19 mouse cellular contexts compared by ENCODE assay signal in genomic region chr9:47858778-47859395, GRCm38 (mm10).
DNase-seq lines count a peak whose midpoint lies in the region; ATAC-seq and TF ChIP-seq lines count a peak whose summit lies in the region.
"Had no signal": no experiment of that assay in that cellular context is flagged by ENCODE, and none has a peak within 500 bp of the region (broad histone marks: within the 10 kb centered on the region; RNA-seq: fewer than 3 reads in every experiment).

No protein-coding gene starts in this region.

- H3K36me3 ChIP-seq in forebrain, embryonic 13.5 days (ENCODE audit: poor library complexity, severe bottlenecking) = peaks cover 6% of the 10 kb centered on the region; the same call in 1 of the 2 replicates
- H3K36me3 ChIP-seq in forebrain, embryonic 11.5 days (ENCODE audit: control insufficient read depth, insufficient read depth, low read length) = no peaks in the 10 kb centered on the region
- H3K36me3 ChIP-seq in neural tube, embryonic 13.5 days = peaks cover 6% of the 10 kb centered on the region
- 0 out of 2 replicates have a peak, but pooled peaks cover 1% of the 10 kb centered on the region for H3K36me3 ChIP-seq in hindbrain, embryonic 16.5 days (ENCODE audit: control insufficient read depth, insufficient read depth, low read length)
- H3K36me3 ChIP-seq in heart, adult 2 months (ENCODE audit: control insufficient read depth, insufficient read depth, low read length) = no peaks in the 10 kb centered on the region
- H3K36me3 ChIP-seq in thymus, adult 2 months (ENCODE audit: control insufficient read depth, insufficient read depth, low read length) = no peaks in the 10 kb centered on the region
- H3K36me3 ChIP-seq: embryonic facial prominence, embryonic 12.5 days; limb, embryonic 15.5 days; stomach, embryonic 15.5 days had no signal

- no peak overlapping the region for H3K9ac ChIP-seq in forebrain, embryonic 13.5 days
- no peak overlapping the region for H3K9ac ChIP-seq in forebrain, embryonic 11.5 days (ENCODE audit: low read length)
- 0 out of 2 replicates have a peak overlapping the region, but pooled peaks have one; percentile 41 for H3K9ac ChIP-seq in neural tube, embryonic 13.5 days
- no peak overlapping the region for H3K9ac ChIP-seq in hindbrain, embryonic 16.5 days (ENCODE audit: low read depth, low read length)
- no peak overlapping the region for H3K9ac ChIP-seq in heart, adult 2 months (ENCODE audit: low read depth, low read length)
- H3K9ac ChIP-seq: embryonic facial prominence, embryonic 12.5 days; limb, embryonic 15.5 days; stomach, embryonic 15.5 days had no signal

- H3K4me1 ChIP-seq in forebrain, embryonic 13.5 days = peaks cover 22% of the 10 kb centered on the region
- no peaks in the 10 kb centered on the region for H3K4me1 ChIP-seq in forebrain, embryonic 11.5 days (replicated peaks; ENCODE audit: control insufficient read depth, insufficient read depth, low read length)
- peaks cover 29% of the 10 kb centered on the region for H3K4me1 ChIP-seq in neural tube, embryonic 13.5 days (replicated peaks)
- peaks cover 10% of the 10 kb centered on the region for H3K4me1 ChIP-seq in hindbrain, embryonic 16.5 days (ENCODE audit: control insufficient read depth, insufficient read depth, low read depth, low read length)
- no peaks in the 10 kb centered on the region for H3K4me1 ChIP-seq in heart, adult 2 months (ENCODE audit: control insufficient read depth, insufficient read depth, low read length)
- H3K4me1 ChIP-seq in thymus, adult 2 months (replicated peaks; ENCODE audit: control insufficient read depth, insufficient read depth, low read length) = no peaks in the 10 kb centered on the region
- H3K4me1 ChIP-seq: limb, embryonic 15.5 days; megakaryocyte, embryonic 14.5 days had no signal

- H3K4me2 ChIP-seq in forebrain, embryonic 13.5 days = no peak overlapping the region
- no peak overlapping the region for H3K4me2 ChIP-seq in forebrain, embryonic 11.5 days (ENCODE audit: low read depth, low read length, severe bottlenecking)
- H3K4me2 ChIP-seq in neural tube, embryonic 13.5 days = no peak overlapping the region
- no peak overlapping the region for H3K4me2 ChIP-seq in hindbrain, embryonic 16.5 days (ENCODE audit: low read length)
- H3K4me2 ChIP-seq: embryonic facial prominence, embryonic 12.5 days; limb, embryonic 15.5 days; stomach, embryonic 15.5 days had no signal

- H3K4me3 ChIP-seq in forebrain, embryonic 13.5 days = no peak overlapping the region
- no peak overlapping the region for H3K4me3 ChIP-seq in forebrain, embryonic 11.5 days (ENCODE audit: low read depth, low read length)
- no peak overlapping the region for H3K4me3 ChIP-seq in neural tube, embryonic 13.5 days
- H3K4me3 ChIP-seq in hindbrain, embryonic 16.5 days (ENCODE audit: low read length) = no peak overlapping the region
- H3K4me3 ChIP-seq in heart, adult 2 months = no peak overlapping the region
- H3K4me3 ChIP-seq in thymus, adult 2 months (ENCODE audit: control insufficient read depth, insufficient read depth, low read length) = no peak overlapping the region
- H3K4me3 ChIP-seq: embryonic facial prominence, embryonic 12.5 days; limb, embryonic 15.5 days; megakaryocyte, embryonic 14.5 days; stomach, embryonic 15.5 days had no signal

- TF ChIP-seq CTCF in heart, adult 2 months (IDR thresholded peaks at IDR 0.05) = no peak
- TF ChIP-seq CTCF in thymus, adult 2 months (IDR thresholded peaks at IDR 0.05; ENCODE audit: borderline replicate concordance, control insufficient read depth, extremely low read depth, insufficient read depth, low read length, poor library complexity) = no peak

- H3K27me3 ChIP-seq in forebrain, embryonic 13.5 days = peaks cover 5% of the 10 kb centered on the region; the same call in 1 of the 2 replicates
- no peaks in the 10 kb centered on the region for H3K27me3 ChIP-seq in forebrain, embryonic 11.5 days (ENCODE audit: control insufficient read depth, insufficient read depth, low read length)
- H3K27me3 ChIP-seq in neural tube, embryonic 13.5 days = 0 out of 2 replicates have a peak, but pooled peaks cover 4% of the 10 kb centered on the region
- H3K27me3 ChIP-seq in hindbrain, embryonic 16.5 days (replicated peaks; ENCODE audit: control insufficient read depth, insufficient read depth, low read length) = no peaks in the 10 kb centered on the region
- no peaks in the 10 kb centered on the region for H3K27me3 ChIP-seq in heart, adult 2 months (ENCODE audit: control insufficient read depth, insufficient read depth, low read length)
- no peaks in the 10 kb centered on the region for H3K27me3 ChIP-seq in thymus, adult 2 months (ENCODE audit: control insufficient read depth, insufficient read depth, low read length)
- H3K27me3 ChIP-seq: embryonic facial prominence, embryonic 12.5 days; limb, embryonic 15.5 days; megakaryocyte, embryonic 14.5 days; stomach, embryonic 15.5 days had no signal

- peak overlapping the region; percentile 63 for H3K27ac ChIP-seq in forebrain, embryonic 13.5 days
- H3K27ac ChIP-seq in forebrain, embryonic 11.5 days (ENCODE audit: low read depth, low read length) = no peak overlapping the region
- peak overlapping the region; percentile 82 for H3K27ac ChIP-seq in neural tube, embryonic 13.5 days (replicated peaks)
- H3K27ac ChIP-seq in hindbrain, embryonic 16.5 days (ENCODE audit: low read depth, low read length) = peak overlapping the region; percentile 39; the same call in 1 of the 2 replicates
- H3K27ac ChIP-seq in heart, adult 2 months = no peak overlapping the region
- H3K27ac ChIP-seq in thymus, adult 2 months (ENCODE audit: control insufficient read depth, insufficient read depth, low read length) = no peak overlapping the region
- H3K27ac ChIP-seq: embryonic facial prominence, embryonic 12.5 days; limb, embryonic 15.5 days; stomach, embryonic 15.5 days had no signal

- WGBS in forebrain, embryonic 13.5 days = 45% methylated on average over 10 of the region's 10 CpGs
- 72% methylated on average over 10 of the region's 10 CpGs for WGBS in forebrain, embryonic 11.5 days
- 62% methylated on average over 10 of the region's 10 CpGs for WGBS in neural tube, embryonic 13.5 days
- 49% methylated on average over 10 of the region's 10 CpGs for WGBS in hindbrain, embryonic 16.5 days
- WGBS in heart, adult 2 months = 77% methylated on average over 10 of the region's 10 CpGs
- 89% methylated on average over 10 of the region's 10 CpGs for WGBS in thymus, adult 2 months

- intact Hi-C loops in heart, adult 2 months (cut with DNase I) = no loop called here

- TF ChIP-seq EP300 in heart, adult 2 months (IDR thresholded peaks at IDR 0.05; ENCODE audit: insufficient read depth, low read depth, low read length) = no peak

- TF ChIP-seq POLR2A in heart, adult 2 months (IDR thresholded peaks at IDR 0.05; ENCODE audit: insufficient read depth, low read depth, low read length) = no peak
- no peak for TF ChIP-seq POLR2A in thymus, adult 2 months (IDR thresholded peaks at IDR 0.05; ENCODE audit: control insufficient read depth, extremely low read depth, insufficient read depth, low read length, poor library complexity)

- H3K79me2 ChIP-seq in heart, adult 2 months (replicated peaks; ENCODE audit: control insufficient read depth, insufficient read depth, low read length) = no peaks in the 10 kb centered on the region

- no peaks in the 10 kb centered on the region for H3K9me3 ChIP-seq in forebrain, embryonic 13.5 days (replicated peaks)
- H3K9me3 ChIP-seq in forebrain, embryonic 11.5 days (ENCODE audit: control insufficient read depth, low read length) = no peaks in the 10 kb centered on the region
- H3K9me3 ChIP-seq in neural tube, embryonic 13.5 days = no peaks in the 10 kb centered on the region
- H3K9me3 ChIP-seq in hindbrain, embryonic 16.5 days (ENCODE audit: control insufficient read depth, low read length) = no peaks in the 10 kb centered on the region
- H3K9me3 ChIP-seq: embryonic facial prominence, embryonic 12.5 days; limb, embryonic 15.5 days; stomach, embryonic 15.5 days had no signal

- no peak for DNase-seq in forebrain, embryonic 11.5 days (ENCODE audit: low spot score)
- DNase-seq in neural tube, embryonic 10.5 days (ENCODE audit: extremely low spot score, low spot score) = no peak
- no peak for DNase-seq in spleen, postnatal 10 days (ENCODE audit: low spot score in 2 of 2)
- no peak for DNase-seq in heart, adult 2 months
- DNase-seq in thymus, adult 2 months = no peak
- DNase-seq: adrenal gland, adult 2 months; cerebellum, adult 11-12 months; cerebellum, postnatal 36 days; gastrocnemius, postnatal 10 days; kidney, adult 2 months; layer of hippocampus, postnatal 36 days; lung, postnatal 14 days had no signal

- ATAC-seq in forebrain, embryonic 13.5 days = peak; percentile 13; the same call in 1 of the 2 replicates
- no peak for ATAC-seq in forebrain, embryonic 11.5 days (replicated peaks; ENCODE audit: low FRiP score)
- ATAC-seq in neural tube, embryonic 13.5 days (ENCODE audit: low read depth) = no peak
- no peak for ATAC-seq in hindbrain, embryonic 16.5 days

Comparison
In these comparisons a context has a peak if more than half of its experiments do, and no peak if none do; other contexts are left out.
1. H3K27ac ChIP-seq: peak in forebrain, embryonic 13.5 days (single experiment), neural tube, embryonic 13.5 days (single experiment) and hindbrain, embryonic 16.5 days (single experiment); none in forebrain, embryonic 11.5 days (single experiment), heart, adult 2 months (single experiment) and thymus, adult 2 months (single experiment).